ENCODE assay signal across 8 mouse cellular contexts in genomic region chr8:85699051-85699450, GRCm38 (mm10). TPM values are rescaled to one million over a fixed set of nuclear protein-coding genes. Genes with fewer than 3 reads are reported as not detected.
DNase-seq lines count a peak whose midpoint lies in the region; ATAC-seq lines count a peak whose summit lies in the region.

No protein-coding gene starts in this region.

- no peaks in the 10 kb centered on the region for H3K36me3 ChIP-seq in liver, embryonic 12.5 days
- no peaks in the 10 kb centered on the region for H3K36me3 ChIP-seq in intestine, embryonic 14.5 days (ENCODE audit: control insufficient read depth, insufficient read depth, low read length)

- H3K9me3 ChIP-seq in liver, embryonic 12.5 days (replicated peaks), result no peaks in the 10 kb centered on the region
- no peaks in the 10 kb centered on the region for H3K9me3 ChIP-seq in intestine, embryonic 14.5 days (ENCODE audit: control insufficient read depth, low read length)

- ATAC-seq in liver, embryonic 12.5 days, result no peak
- ATAC-seq in intestine, embryonic 14.5 days (replicated peaks; ENCODE audit: low FRiP score, low TSS enrichment, low read depth), result peak; percentile 30; the same call in 1 of the 2 replicates

- peak; percentile 71 for DNase-seq in liver
- peak; percentile 90 for DNase-seq in embryo, embryonic 10.5 days (ENCODE audit: low spot score)
- peak; percentile 47 for DNase-seq in gastrocnemius, postnatal 25 days
- peak; percentile 83 for DNase-seq in intestine, embryonic 14.5 days (ENCODE audit: low spot score)
- peak; percentile 37 to 67 for DNase-seq in left cerebral cortex, adult 9 months (ENCODE audit: low spot score in 2 of 2)
- DNase-seq in mesoderm, embryonic 11.5 days (ENCODE audit: low read depth, low spot score), result peak; percentile 83
- peak; percentile 44 to 60 for DNase-seq in right cerebral cortex, postnatal 36 days (ENCODE audit: low spot score in 2 of 2)

- H3K4me1 ChIP-seq in liver, embryonic 12.5 days, result peaks cover 15% of the 10 kb centered on the region
- H3K4me1 ChIP-seq in intestine, embryonic 14.5 days (replicated peaks; ENCODE audit: control insufficient read depth, insufficient read depth, low read length), result no peaks in the 10 kb centered on the region; the same call in 1 of the 2 replicates

- no peak overlapping the region for H3K4me2 ChIP-seq in liver, embryonic 12.5 days
- peak overlapping the region; percentile 26; the same call in 1 of the 2 replicates for H3K4me2 ChIP-seq in intestine, embryonic 14.5 days (ENCODE audit: low read length)

- WGBS in liver, embryonic 12.5 days (ENCODE audit: insufficient replicate concordance), result 1% methylated on average over 6 of the region's 6 CpGs
- under 1% methylated on average over 6 of the region's 6 CpGs for WGBS in intestine, embryonic 14.5 days

- H3K27ac ChIP-seq in liver, embryonic 12.5 days, result no peak overlapping the region
- H3K27ac ChIP-seq in intestine, embryonic 14.5 days (ENCODE audit: low read depth), result no peak overlapping the region

- H3K9ac ChIP-seq in liver, embryonic 12.5 days, result no peak overlapping the region
- no peak overlapping the region for H3K9ac ChIP-seq in intestine, embryonic 14.5 days (ENCODE audit: low read length)

- no peak overlapping the region for H3K4me3 ChIP-seq in liver, embryonic 12.5 days
- H3K4me3 ChIP-seq in intestine, embryonic 14.5 days (ENCODE audit: low read depth, low read length), result no peak overlapping the region

- H3K27me3 ChIP-seq in liver, embryonic 12.5 days (replicated peaks), result peaks cover 37% of the 10 kb centered on the region
- H3K27me3 ChIP-seq in intestine, embryonic 14.5 days (replicated peaks; ENCODE audit: control insufficient read depth, insufficient read depth, low read length), result 0 out of 2 replicates have a peak, but pooled peaks cover 3% of the 10 kb centered on the region

RNA-seq across cellular contexts. Expression of gene Neto2, which starts 1.7 kb away (rescaled TPM):
- polyA plus RNA-seq in liver, embryonic 12.5 days (2016; fragmentation: Nextera tagmentation; extraction: Ambion mirVana), result 2.6 and 3.0 TPM in 2 replicates
- 1 to 10 TPM; 1.2 to 1.3 TPM for total RNA-seq in gastrocnemius, postnatal 25 days (2021)
- 13.9 and 15.1 TPM in 2 replicates for polyA plus RNA-seq in intestine, embryonic 14.5 days (2014; fragmentation: Nextera tagmentation; extraction: Ambion mirVana)
